Mouse (Mus musculus) urinary bladder, adult 18-20 months (tissue): ENCODE data around the gene Olfr1453.
"Not testable (repeated sequence)": the region's sequence is repeated elsewhere in the genome, so short reads cannot be mapped to it uniquely, and the experiment has no call there.

ENCODE experiments used
- DNase-seq, 2 experiments: peaks; one replicate each; pipeline ENCODE4 v3.0.0; 2022; ENCODE audit warnings: low spot score in 2 of 2, mixed read lengths in 2 of 2

Gene Olfr1453

GRCm38 (mm10) chr19:13028227-13028626, at the start of gene Olfr1453:
Olfr1453 (minus strand) TSS chr19:13028327.
- no peak for DNase-seq

- no peak for DNase-seq
Measured at GRCm38 (mm10) chr19:13060310-13060709, 32.2 kb upstream of the Olfr1453 start, which contains the start of gene Olfr1454. Olfr1454 (plus strand) TSS chr19:13060610.

GRCm38 (mm10) chr19:12994714-12995113, 33.4 kb downstream of the Olfr1453 start, which contains the start of gene Olfr1451:
Olfr1451 (plus strand) TSS chr19:12995014.
- DNase-seq, result no peak

GRCm38 (mm10) chr19:12992316-12992715, 35.8 kb downstream of the Olfr1453 start:
- not testable (repeated sequence) for DNase-seq
